Mouse (Mus musculus) c-Kit-positive CD71-negative TER-119-negative erythroid progenitor cells, embryonic 14.5 days (primary cell): ENCODE results near the gene Immp2l.
A peak's percentile ranks its signal among the peaks of the same experiment; 100 is the strongest.

Source experiments
- DNase-seq: peaks from one replicate; pipeline ENCODE4 v3.0.0-alpha.2; 2013; ENCODE audit warnings: low read depth

Immp2l gene

GRCm38 (mm10) chr12:41050945-41051344 lies 27.1 kb downstream of the Immp2l start:
- no peak for DNase-seq

GRCm38 (mm10) chr12:41052897-41053296 lies 29.0 kb downstream of the Immp2l start:
- DNase-seq = no peak

- no peak for DNase-seq
Measured at GRCm38 (mm10) chr12:41054006-41054791, 30.3 kb downstream of the Immp2l start.

GRCm38 (mm10) chr12:41055941-41056340 lies 32.1 kb downstream of the Immp2l start:
- no peak for DNase-seq

- no peak for DNase-seq
Measured at GRCm38 (mm10) chr12:41063281-41063680, 39.4 kb downstream of the Immp2l start.

- no peak for DNase-seq
Measured at GRCm38 (mm10) chr12:41081843-41082242, 58.0 kb downstream of the Immp2l start.

GRCm38 (mm10) chr12:41084370-41085089 lies 60.6 kb downstream of the Immp2l start:
- no peak for DNase-seq

- DNase-seq = no peak
Measured at GRCm38 (mm10) chr12:41089931-41090366, 66.1 kb downstream of the Immp2l start.

GRCm38 (mm10) chr12:41090771-41091170 lies 66.9 kb downstream of the Immp2l start:
- DNase-seq = no peak

- no peak for DNase-seq
Measured at GRCm38 (mm10) chr12:41091316-41091715, 67.4 kb downstream of the Immp2l start.

GRCm38 (mm10) chr12:41096045-41096444 lies 72.2 kb downstream of the Immp2l start:
- no peak for DNase-seq

- DNase-seq = no peak
Measured at GRCm38 (mm10) chr12:41097406-41097805, 73.5 kb downstream of the Immp2l start.

GRCm38 (mm10) chr12:41109011-41109410 lies 85.1 kb downstream of the Immp2l start:
- DNase-seq = no peak

- DNase-seq = peak; percentile 16
Measured at GRCm38 (mm10) chr12:41111456-41111855, 87.6 kb downstream of the Immp2l start.

GRCm38 (mm10) chr12:41112137-41112536 lies 88.2 kb downstream of the Immp2l start:
- DNase-seq = no peak

GRCm38 (mm10) chr12:41118358-41118757 lies 94.5 kb downstream of the Immp2l start:
- DNase-seq = no peak

- DNase-seq = no peak
Measured at GRCm38 (mm10) chr12:41119657-41120056, 95.8 kb downstream of the Immp2l start.

- no peak for DNase-seq
Measured at GRCm38 (mm10) chr12:41123207-41123606, 99.3 kb downstream of the Immp2l start.

- DNase-seq = no peak
Measured at GRCm38 (mm10) chr12:41134885-41135284, 111.0 kb downstream of the Immp2l start.

GRCm38 (mm10) chr12:41159543-41159942 lies 135.7 kb downstream of the Immp2l start:
- no peak for DNase-seq

GRCm38 (mm10) chr12:41167802-41168201 lies 143.9 kb downstream of the Immp2l start:
- DNase-seq = no peak

GRCm38 (mm10) chr12:41170051-41170450 lies 146.2 kb downstream of the Immp2l start:
- DNase-seq = no peak

GRCm38 (mm10) chr12:41182856-41183255 lies 159.0 kb downstream of the Immp2l start:
- no peak for DNase-seq
